Mouse (Mus musculus) gastrocnemius, postnatal 14 days (tissue): ENCODE data around the gene Gm10073. TPM values are rescaled to one million over a fixed set of nuclear protein-coding genes. Genes with fewer than 3 reads are reported as not detected.
"Not testable (repeated sequence)": the region's sequence is repeated elsewhere in the genome, so short reads cannot be mapped to it uniquely, and the experiment has no call there.

Experiments used
- DNase-seq: peaks from one replicate; pipeline ENCODE4 v3.0.0; 2021; ENCODE audit warnings: mixed read lengths
- intact Hi-C: fragments of 180-260 bp; cut with DNase I; formaldehyde crosslinking; loops from one replicate; pipeline ENCODE4 v1.15.1; 2025; ENCODE audit warnings: low total_unique reads
- long read RNA-seq, 2 experiments: library from polyadenylated mRNA; stranded (forward); transcript quantifications; one replicate each; pipeline ENCODE4 v2.0.0; 2021
- total RNA-seq, 2 experiments: library from RNA; stranded (reverse); gene quantifications; 2 replicates each; pipeline ENCODE4 v1.2.3; 2021

Gm10073 gene
- 100 to 1,000 TPM; 107 to 123 TPM for total RNA-seq
- long read RNA-seq, experiment 1: 0 reads
- long read RNA-seq, experiment 2: 0 reads

GRCm38 (mm10) chr8:106573168-106573567, at the start of gene Gm10073:
Gene Gm10073, minus strand, starts transcription at chr8:106573461.
- DNase-seq, intact Hi-C loops: not testable (repeated sequence)

GRCm38 (mm10) chr8:106623016-106623415, 49.8 kb upstream of the Gm10073 start:
- intact Hi-C loops: no loop called here
- DNase-seq: no peak

- DNase-seq: no peak
- intact Hi-C loops: no loop called here
Observed at GRCm38 (mm10) chr8:106620488-106620887, 47.2 kb upstream of the Gm10073 start.

- peak; percentile 53 for DNase-seq
- intact Hi-C loops: no loop called here
Observed at GRCm38 (mm10) chr8:106619549-106620245, 46.4 kb upstream of the Gm10073 start.

GRCm38 (mm10) chr8:106618324-106618723, 45.1 kb upstream of the Gm10073 start:
- intact Hi-C loops: no loop called here
- no peak for DNase-seq

GRCm38 (mm10) chr8:106617865-106618264, 44.6 kb upstream of the Gm10073 start:
- intact Hi-C loops: no loop called here
- no peak for DNase-seq

GRCm38 (mm10) chr8:106617196-106617595, 43.9 kb upstream of the Gm10073 start:
- intact Hi-C loops: no loop called here
- DNase-seq: no peak

- no peak for DNase-seq
- intact Hi-C loops: no loop called here
Observed at GRCm38 (mm10) chr8:106616679-106617078, 43.4 kb upstream of the Gm10073 start.

- no peak for DNase-seq
- intact Hi-C loops: no loop called here
Observed at GRCm38 (mm10) chr8:106615661-106616299, 42.5 kb upstream of the Gm10073 start.

- intact Hi-C loops: no loop called here
- no peak for DNase-seq
Observed at GRCm38 (mm10) chr8:106614704-106615103, 41.4 kb upstream of the Gm10073 start.

- intact Hi-C loops: no loop called here
- no peak for DNase-seq
Observed at GRCm38 (mm10) chr8:106612047-106612446, 38.8 kb upstream of the Gm10073 start.

GRCm38 (mm10) chr8:106610958-106611640, 37.8 kb upstream of the Gm10073 start:
- intact Hi-C loops: no loop called here
- DNase-seq: no peak

- intact Hi-C loops: no loop called here
- DNase-seq: no peak
Observed at GRCm38 (mm10) chr8:106609076-106609903, 36.0 kb upstream of the Gm10073 start.

- DNase-seq: no peak
- intact Hi-C loops: no loop called here
Observed at GRCm38 (mm10) chr8:106608425-106608824, 35.2 kb upstream of the Gm10073 start.

GRCm38 (mm10) chr8:106607783-106608182, 34.5 kb upstream of the Gm10073 start:
- DNase-seq, intact Hi-C loops: not testable (repeated sequence)

- DNase-seq: no peak
- intact Hi-C loops: no loop called here
Observed at GRCm38 (mm10) chr8:106606601-106607145, 33.4 kb upstream of the Gm10073 start.

- no peak for DNase-seq
- intact Hi-C loops: no loop called here
Observed at GRCm38 (mm10) chr8:106606121-106606520, 32.9 kb upstream of the Gm10073 start.

GRCm38 (mm10) chr8:106605657-106606056, 32.4 kb upstream of the Gm10073 start:
- intact Hi-C loops: no loop called here
- DNase-seq: no peak

- intact Hi-C loops: no loop called here
- DNase-seq: no peak
Observed at GRCm38 (mm10) chr8:106603933-106604332, 30.7 kb upstream of the Gm10073 start.
